Mouse (Mus musculus) limb, embryonic 15.5 days (tissue): Measurements from ENCODE around the gene Ankrd27. TPM values are rescaled to one million over a fixed set of nuclear protein-coding genes. Genes with fewer than 3 reads are reported as not detected.

ENCODE experiments used
- ATAC-seq: fragments of 200-750 bp; cut with Nextera tagmentation; 2 replicates; pipeline ENCODE4 v1.8.0; 2017; ENCODE audit warnings: low read depth, moderate TSS enrichment; ENCODE audit not compliant: insufficient number of reproducible peaks, low FRiP score, low TSS enrichment
- H3K27ac ChIP-seq: fragments of 300-500 bp; sonication (generic); 2 replicates; pipeline ENCODE4 v1.5.1; 2015; ENCODE audit warnings: moderate library complexity, mild to moderate bottlenecking, inconsistent platforms
- H3K27me3 ChIP-seq: fragments of 300-500 bp; sonication (generic); 2 replicates; pipeline ENCODE4 v1.6.1; 2015; ENCODE audit warnings: inconsistent platforms
- H3K36me3 ChIP-seq: fragments of 300-500 bp; sonication (generic); 2 replicates; pipeline ENCODE4 v1.6.1; 2015; ENCODE audit warnings: inconsistent platforms
- H3K4me1 ChIP-seq: fragments of 300-500 bp; sonication (generic); 2 replicates; pipeline ENCODE4 v1.6.1; 2015; ENCODE audit warnings: inconsistent platforms
- H3K4me2 ChIP-seq: fragments of 300-500 bp; sonication (generic); 2 replicates; pipeline ENCODE4 v1.6.1; 2015; ENCODE audit warnings: mild to moderate bottlenecking, inconsistent platforms
- H3K4me3 ChIP-seq: fragments of 300-500 bp; sonication (generic); 2 replicates; pipeline ENCODE4 v1.5.1; 2015; ENCODE audit warnings: mild to moderate bottlenecking, inconsistent platforms
- H3K9ac ChIP-seq: fragments of 300-500 bp; sonication (generic); 2 replicates; pipeline ENCODE4 v1.6.1; 2015; ENCODE audit warnings: inconsistent platforms
- H3K9me3 ChIP-seq: fragments of 300-500 bp; sonication (generic); 2 replicates; pipeline ENCODE4 v1.6.1; 2016; ENCODE audit warnings: inconsistent platforms
- WGBS: fragments of 180-500 bp; shearing (Covaris S2); methylation state at CpG from one replicate; pipeline ENCODE4 v1.1.7; 2015; 5-methylcytosine and 5-hydroxymethylcytosine counted together
- polyA plus RNA-seq: library from polyadenylated mRNA; unstranded; fragments of >200 nt; fragmentation: Nextera tagmentation; extraction: Ambion mirVana; gene quantifications from 2 replicates; pipeline ENCODE4 v1.2.1, GENCODE M21; 2015

Gene Ankrd27
- polyA plus RNA-seq, 1 experiment from 2014 or later, result 55.0 TPM

GRCm38 (mm10) chr7:35683409-35684122 lies 97.5 kb downstream of the Ankrd27 start:
- Histone ChIP-seq H3K4me2 (no peak overlapping the region), H3K27ac (no peak overlapping the region), H3K9ac (no peak overlapping the region), H3K9me3 (no peaks in the 10 kb centered on the region), H3K4me3 (no peak overlapping the region), H3K27me3 (no peaks in the 10 kb centered on the region), H3K36me3 (no peaks in the 10 kb centered on the region), H3K4me1 (peaks cover 14% of the 10 kb centered on the region)
- 75% methylated on average over 6 of the region's 6 CpGs for WGBS
- ATAC-seq, result no peak

- WGBS, result 39% methylated on average over 11 of the region's 11 CpGs
- Histone ChIP-seq H3K27ac (peak overlapping the region; percentile 60; the same call in 1 of the 2 replicates), H3K4me2 (peak overlapping the region; percentile 29)
These were observed 100.2 kb downstream of the Ankrd27 start for GRCm38 (mm10) chr7:35686216-35686615.

GRCm38 (mm10) chr7:35686756-35687155 lies 100.7 kb downstream of the Ankrd27 start:
- H3K4me2 ChIP-seq, result peak overlapping the region; percentile 29
- no peak overlapping the region for H3K4me3 ChIP-seq
- H3K4me1 ChIP-seq, result peaks cover 16% of the 10 kb centered on the region
- H3K9me3 ChIP-seq, result no peaks in the 10 kb centered on the region
- no peak overlapping the region for H3K9ac ChIP-seq
- no peak overlapping the region for H3K27ac ChIP-seq
- WGBS, result 27% methylated on average over 13 of the region's 13 CpGs
- ATAC-seq, result no peak
- peaks cover 11% of the 10 kb centered on the region; the same call in 1 of the 2 replicates for H3K36me3 ChIP-seq
- H3K27me3 ChIP-seq, result no peaks in the 10 kb centered on the region

More at GRCm38 (mm10) chr7:35686216-35686615, 100.2 kb downstream of the Ankrd27 start:
- Histone ChIP-seq H3K36me3 (peaks cover 11% of the 10 kb centered on the region; the same call in 1 of the 2 replicates), H3K4me3 (no peak overlapping the region), H3K27me3 (no peaks in the 10 kb centered on the region), H3K4me1 (peaks cover 16% of the 10 kb centered on the region), H3K9ac (no peak overlapping the region), H3K9me3 (no peaks in the 10 kb centered on the region)
- ATAC-seq, result no peak

GRCm38 (mm10) chr7:35687229-35687628 lies 101.2 kb downstream of the Ankrd27 start:
- Histone ChIP-seq H3K27ac (no peak overlapping the region), H3K9ac (no peak overlapping the region), H3K4me2 (peak overlapping the region; percentile 29), H3K36me3 (peaks cover 11% of the 10 kb centered on the region; the same call in 1 of the 2 replicates), H3K27me3 (no peaks in the 10 kb centered on the region), H3K4me3 (no peak overlapping the region), H3K4me1 (peaks cover 16% of the 10 kb centered on the region), H3K9me3 (no peaks in the 10 kb centered on the region)
- ATAC-seq, result no peak
- 27% methylated on average over 10 of the region's 10 CpGs for WGBS

- no peak overlapping the region for H3K4me2 ChIP-seq
- no peak for ATAC-seq
- H3K9me3 ChIP-seq, result no peaks in the 10 kb centered on the region
- no peak overlapping the region for H3K9ac ChIP-seq
- peaks cover 16% of the 10 kb centered on the region for H3K4me1 ChIP-seq
- no peaks in the 10 kb centered on the region for H3K27me3 ChIP-seq
- peaks cover 14% of the 10 kb centered on the region; the same call in 1 of the 2 replicates for H3K36me3 ChIP-seq
- H3K27ac ChIP-seq, result 0 out of 2 replicates have a peak overlapping the region, but pooled peaks have one; percentile 24
- H3K4me3 ChIP-seq, result no peak overlapping the region
- 49% methylated on average over 9 of the region's 9 CpGs for WGBS
These were observed 102.2 kb downstream of the Ankrd27 start for GRCm38 (mm10) chr7:35688276-35688675.

Other genes with a start within 250 kb of the Ankrd27 start
- gene Faap24, start 189.4 kb upstream of the Ankrd27 start, polyA plus RNA-seq, result 15.6 and 16.0 TPM in 2 replicates
- 34.6 and 34.9 TPM in 2 replicates for gene Cep89, start 189.2 kb upstream of the Ankrd27 start, polyA plus RNA-seq
- gene Slc7a9, start 137.4 kb upstream of the Ankrd27 start, polyA plus RNA-seq, result 0.08 TPM in 1 of 2 replicates, not detected in the other
- gene Tdrd12, start 48.5 kb upstream of the Ankrd27 start, polyA plus RNA-seq, result 0.19 and 0.36 TPM in 2 replicates
- 47.5 and 49.3 TPM in 2 replicates for gene Nudt19, start 29.9 kb upstream of the Ankrd27 start, polyA plus RNA-seq
- gene Rgs9bp, start 662 bp upstream of the Ankrd27 start, polyA plus RNA-seq, result 0.52 and 0.63 TPM in 2 replicates
- 222 and 241 TPM in 2 replicates for gene Pdcd5, start 61.3 kb downstream of the Ankrd27 start, polyA plus RNA-seq
- gene Dpy19l3, start 168.2 kb downstream of the Ankrd27 start, polyA plus RNA-seq, result 22.0 and 27.8 TPM in 2 replicates
- 17.5 and 18.5 TPM in 2 replicates for gene Zfp507, start 216.8 kb downstream of the Ankrd27 start, polyA plus RNA-seq